Mouse (Mus musculus): Measurements from ENCODE around the gene Cdca7l. TPM values are rescaled to one million over a fixed set of nuclear protein-coding genes. Genes with fewer than 3 reads are reported as not detected.

Gene Cdca7l
- 2.3 and 7.4 TPM in 2 replicates for polyA plus RNA-seq (2012; ENCODE audit: low replicate concordance)

GRCm38 (mm10) chr12:117803989-117804388 lies at the start of gene Cdca7l:
Gene Cdca7l, plus strand, starts transcription at chr12:117804289.

Measured in leukemia stem cell, adult 10-12 weeks (primary cell).